7 mouse cellular contexts compared by ENCODE assay signal in the genomic region with DNA sequence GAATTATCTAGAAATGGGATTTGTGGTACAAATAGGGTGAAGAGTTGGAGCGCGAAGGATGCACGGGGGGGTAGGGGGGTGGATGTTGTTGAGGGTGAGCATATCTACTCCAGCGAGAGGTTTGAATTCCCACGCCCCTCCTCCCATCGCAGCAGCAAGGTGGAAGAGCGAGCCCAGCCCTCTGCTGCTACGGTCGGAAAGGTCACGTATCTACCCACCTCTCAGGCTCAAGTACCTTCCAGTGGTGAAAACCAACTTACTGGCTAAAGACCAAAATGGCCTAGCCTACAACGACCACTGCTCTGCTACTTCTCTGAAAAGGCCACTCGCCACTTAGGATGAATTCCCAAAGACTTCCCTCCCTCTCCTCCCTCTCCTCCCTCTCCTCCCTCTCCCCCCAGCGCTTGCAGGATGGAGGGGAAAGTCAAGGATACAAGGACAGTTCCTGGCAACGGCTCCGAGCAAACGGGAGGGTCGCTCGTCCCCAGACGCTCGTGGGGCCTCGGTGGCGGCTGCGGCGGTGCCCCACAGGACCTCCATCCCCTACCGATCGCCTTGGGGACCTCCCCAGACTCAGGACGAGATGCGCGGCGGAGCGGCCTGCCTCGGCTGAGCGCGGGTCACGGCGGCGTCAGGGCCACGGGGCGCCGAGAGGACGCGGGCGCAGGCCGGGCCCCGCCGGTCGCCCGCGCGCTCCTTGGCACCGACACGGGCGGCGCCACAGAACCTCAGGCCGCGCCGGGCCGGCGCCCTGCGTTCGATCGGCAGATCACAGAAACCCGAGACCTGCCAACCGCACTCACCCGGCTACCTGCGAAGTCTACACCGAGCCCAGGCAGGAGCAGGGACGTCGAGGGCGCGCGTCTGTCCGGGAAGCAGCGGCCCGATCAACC. TPM values are rescaled to one million over a fixed set of nuclear protein-coding genes. Genes with fewer than 3 reads are reported as not detected.
DNase-seq lines count a peak whose midpoint lies in the region; ATAC-seq and TF ChIP-seq lines count a peak whose summit lies in the region.

No protein-coding gene starts in this region.

- H3K4me2 ChIP-seq in intestine, embryonic 16.5 days (ENCODE audit: low read depth, low read length), result peak overlapping the region; percentile 97

- ATAC-seq in Patski, result peak; percentile 66
- ATAC-seq in erythroblast, adult 5-6 weeks (replicated peaks; ENCODE audit: low FRiP score, poor library complexity, severe bottlenecking), result peak; percentile 26; the same call in 1 of the 2 replicates
- ATAC-seq in intestine, embryonic 16.5 days, result peak; percentile 71
- ATAC-seq in megakaryocyte progenitor cell, adult 5-6 weeks (replicated peaks; ENCODE audit: poor library complexity), result peak; percentile 9; the same call in 1 of the 2 replicates

- POLR2A ChIA-PET in Patski (lab: Charles Lee), result interaction anchor here (0.6 kb wide), 2 partner anchors 52 to 70 kb away, joined by 3 to 12 read pairs; no protein-coding TSS in a partner anchor

- no peaks in the 10 kb centered on the region for H3K27me3 ChIP-seq in Patski
- no peaks in the 10 kb centered on the region for H3K27me3 ChIP-seq in intestine, embryonic 16.5 days (replicated peaks; ENCODE audit: control insufficient read depth, insufficient read depth, low read length)

- H3K9ac ChIP-seq in intestine, embryonic 16.5 days (ENCODE audit: low read depth, low read length), result peak overlapping the region; percentile 82

- TF ChIP-seq CTCF in Patski (IDR thresholded peaks at IDR 0.05), result no peak

- CTCF ChIA-PET in Patski (lab: Charles Lee), result interaction anchor here (1.0 to 1.1 kb wide), 2 partner anchors 13 to 16 kb away, joined by 3 to 4 read pairs; no protein-coding TSS in a partner anchor

- in situ Hi-C loops in Patski (cut with MboI; ENCODE audit: low pct_unique_long_range_greater_than_20kb), result no loop called here

- peak overlapping the region; percentile 83 for H3K4me3 ChIP-seq in intestine, embryonic 16.5 days (ENCODE audit: low read length)

- DNase-seq in ovary, adult 18-20 months (ENCODE audit: low spot score), result peak; percentile 26
- no peak for DNase-seq in ovary, postnatal 10 days (ENCODE audit: low spot score)
- DNase-seq in Patski (ENCODE audit: low read depth, low spot score), result no peak
- DNase-seq in testis, postnatal 14 days (ENCODE audit: low spot score), result peak; percentile 50

- H3K4me1 ChIP-seq in intestine, embryonic 16.5 days (ENCODE audit: control insufficient read depth, insufficient read depth, low read length), result peaks cover 8% of the 10 kb centered on the region

- no peaks in the 10 kb centered on the region for H3K36me3 ChIP-seq in intestine, embryonic 16.5 days (ENCODE audit: control insufficient read depth, insufficient read depth, low read length)

- WGBS in intestine, embryonic 16.5 days, result 1% methylated on average over 69 of the region's 75 CpGs

- H3K9me3 ChIP-seq in intestine, embryonic 16.5 days (ENCODE audit: control insufficient read depth, low read length), result no peaks in the 10 kb centered on the region

- peak overlapping the region; percentile 37; the same call in 1 of the 2 replicates for H3K27ac ChIP-seq in intestine, embryonic 16.5 days (ENCODE audit: low read length)

RNA-seq across cellular contexts. Expression of gene Tmem50b, which starts 0.6 kb away (rescaled TPM):
- polyA plus RNA-seq in Patski (2021), result 59.8 TPM
- total RNA-seq in erythroblast, adult 5-6 weeks (2015; ENCODE audit: low replicate concordance), result 20.8 and 23.6 TPM in 2 replicates
- 11.2 and 12.0 TPM in 2 replicates for total RNA-seq in erythroblast, adult 5-6 weeks (2017; ENCODE audit: low replicate concordance)
- 33.8 and 34.3 TPM in 2 replicates for polyA plus RNA-seq in intestine, embryonic 16.5 days (2015; fragmentation: Nextera tagmentation; extraction: Ambion mirVana)
- total RNA-seq in megakaryocyte progenitor cell, adult 5-6 weeks (2015), result 51.9 and 59.3 TPM in 2 replicates
- 42.9 and 44.3 TPM in 2 replicates for total RNA-seq in megakaryocyte progenitor cell, adult 5-6 weeks (2017)

RNA-seq across cellular contexts. Expression of gene Dnajc28, which starts 21.8 kb away (rescaled TPM):
- 5.0 TPM for polyA plus RNA-seq in Patski (2021)
- 4.2 TPM in 2 replicates for total RNA-seq in erythroblast, adult 5-6 weeks (2015; ENCODE audit: low replicate concordance)
- total RNA-seq in erythroblast, adult 5-6 weeks (2017; ENCODE audit: low replicate concordance), result 9.5 and 12.0 TPM in 2 replicates
- polyA plus RNA-seq in intestine, embryonic 16.5 days (2015; fragmentation: Nextera tagmentation; extraction: Ambion mirVana), result 2.8 TPM in 2 replicates
- total RNA-seq in megakaryocyte progenitor cell, adult 5-6 weeks (2015), result 2.3 and 3.9 TPM in 2 replicates
- 4.1 and 5.7 TPM in 2 replicates for total RNA-seq in megakaryocyte progenitor cell, adult 5-6 weeks (2017)

RNA-seq across cellular contexts. Expression of gene Gart, which starts 49.7 kb away (rescaled TPM):
- 79.5 TPM for polyA plus RNA-seq in Patski (2021)
- total RNA-seq in erythroblast, adult 5-6 weeks (2015; ENCODE audit: low replicate concordance), result 30.5 and 37.1 TPM in 2 replicates
- total RNA-seq in erythroblast, adult 5-6 weeks (2017; ENCODE audit: low replicate concordance), result 30.8 and 49.3 TPM in 2 replicates
- 85.2 and 99.7 TPM in 2 replicates for polyA plus RNA-seq in intestine, embryonic 16.5 days (2015; fragmentation: Nextera tagmentation; extraction: Ambion mirVana)
- 148 and 162 TPM in 2 replicates for total RNA-seq in megakaryocyte progenitor cell, adult 5-6 weeks (2015)
- total RNA-seq in megakaryocyte progenitor cell, adult 5-6 weeks (2017), result 438 and 506 TPM in 2 replicates

RNA-seq across cellular contexts. Expression of gene Ifngr2, which starts 50.2 kb away (rescaled TPM):
- 31.3 TPM for polyA plus RNA-seq in Patski (2021)
- total RNA-seq in erythroblast, adult 5-6 weeks (2015; ENCODE audit: low replicate concordance), result 6.7 and 13.3 TPM in 2 replicates
- total RNA-seq in erythroblast, adult 5-6 weeks (2017; ENCODE audit: low replicate concordance), result 3.9 and 6.4 TPM in 2 replicates
- 116 and 117 TPM in 2 replicates for polyA plus RNA-seq in intestine, embryonic 16.5 days (2015; fragmentation: Nextera tagmentation; extraction: Ambion mirVana)
- total RNA-seq in megakaryocyte progenitor cell, adult 5-6 weeks (2015), result 17.4 and 20.3 TPM in 2 replicates
- total RNA-seq in megakaryocyte progenitor cell, adult 5-6 weeks (2017), result 14.1 and 16.0 TPM in 2 replicates

RNA-seq across cellular contexts. Expression of gene Son, which starts 50.3 kb away (rescaled TPM):
- 151 TPM for polyA plus RNA-seq in Patski (2021)
- 240 and 267 TPM in 2 replicates for total RNA-seq in erythroblast, adult 5-6 weeks (2015; ENCODE audit: low replicate concordance)
- total RNA-seq in erythroblast, adult 5-6 weeks (2017; ENCODE audit: low replicate concordance), result 214 and 284 TPM in 2 replicates
- 69.8 and 76.6 TPM in 2 replicates for polyA plus RNA-seq in intestine, embryonic 16.5 days (2015; fragmentation: Nextera tagmentation; extraction: Ambion mirVana)
- 332 and 375 TPM in 2 replicates for total RNA-seq in megakaryocyte progenitor cell, adult 5-6 weeks (2015)
- total RNA-seq in megakaryocyte progenitor cell, adult 5-6 weeks (2017), result 178 and 233 TPM in 2 replicates

Comparison
In these comparisons a context has a peak if more than half of its experiments do, and no peak if none do; other contexts are left out.
1. DNase-seq: peak in ovary, adult 18-20 months (single experiment) and testis, postnatal 14 days (single experiment); none in ovary, postnatal 10 days (single experiment) and Patski (single experiment).
2. ATAC-seq: peak in every context shown above with its lines; median percentile 71 in intestine, embryonic 16.5 days; 66 in Patski; 26 in erythroblast, adult 5-6 weeks; 9 in megakaryocyte progenitor cell, adult 5-6 weeks.